Mouse (Mus musculus) intestine, embryonic 14.5 days (tissue): ENCODE data around the gene Ptprg. TPM values are rescaled to one million over a fixed set of nuclear protein-coding genes. Genes with fewer than 3 reads are reported as not detected.
"Not testable (repeated sequence)": the region's sequence is repeated elsewhere in the genome, so short reads cannot be mapped to it uniquely, and the experiment has no call there.

Source experiments
- ATAC-seq: fragments of 200-750 bp; cut with Nextera tagmentation; replicated peaks from 2 replicates; pipeline ENCODE4 v1.8.0; 2017; ENCODE audit warnings: low read depth, moderate number of reproducible peaks, moderate TSS enrichment, moderate library complexity; ENCODE audit not compliant: low FRiP score, low TSS enrichment
- DNase-seq: peaks from one replicate; pipeline ENCODE4 v3.0.0-alpha.2; 2018; ENCODE audit warnings: low spot score
- H3K27ac ChIP-seq: fragments of 300-500 bp; sonication (generic); 2 replicates; pipeline ENCODE4 v1.5.1; 2014; ENCODE audit warnings: low read depth, mild to moderate bottlenecking, control low read depth
- H3K27me3 ChIP-seq: fragments of 300-500 bp; sonication (generic); replicated peaks from 2 replicates; pipeline ENCODE4 v1.6.1; 2014; ENCODE audit warnings: low read length, control low read depth; ENCODE audit not compliant: control insufficient read depth, insufficient read depth
- H3K36me3 ChIP-seq: fragments of 300-500 bp; sonication (generic); 2 replicates; pipeline ENCODE4 v1.6.1; 2014; ENCODE audit warnings: low read length, control low read depth; ENCODE audit not compliant: control insufficient read depth, insufficient read depth
- H3K4me1 ChIP-seq: fragments of 300-500 bp; sonication (generic); replicated peaks from 2 replicates; pipeline ENCODE4 v1.6.1; 2014; ENCODE audit warnings: low read length, control low read depth, mixed read lengths; ENCODE audit not compliant: control insufficient read depth, insufficient read depth
- H3K4me2 ChIP-seq: fragments of 300-500 bp; sonication (generic); 2 replicates; pipeline ENCODE4 v1.6.1; 2014; ENCODE audit warnings: low read length
- H3K4me3 ChIP-seq: fragments of 300-500 bp; sonication (generic); 2 replicates; pipeline ENCODE4 v1.5.1; 2014; ENCODE audit warnings: low read depth, low read length, control low read depth, mixed read lengths
- H3K9ac ChIP-seq: fragments of 300-500 bp; sonication (generic); 2 replicates; pipeline ENCODE4 v1.6.1; 2014; ENCODE audit warnings: mild to moderate bottlenecking, low read length
- H3K9me3 ChIP-seq: fragments of 300-500 bp; sonication (generic); 2 replicates; pipeline ENCODE4 v1.6.1; 2016; ENCODE audit warnings: low read length, control low read depth; ENCODE audit not compliant: control insufficient read depth
- WGBS: fragments of 180-500 bp; shearing (Covaris S2); extraction: QIAGEN DNeasy Blood & Tissue Kit; methylation state at CpG from one replicate; pipeline ENCODE4 v1.1.7; 2014; 5-methylcytosine and 5-hydroxymethylcytosine counted together
- polyA plus RNA-seq: library from polyadenylated mRNA; unstranded; fragments of >200 nt; fragmentation: Nextera tagmentation; extraction: Ambion mirVana; gene quantifications from 2 replicates; pipeline ENCODE4 v1.2.1, GENCODE M21; 2014

The Ptprg gene
- polyA plus RNA-seq, 1 experiment from 2014 or later, result 25.1 TPM

- no peak for ATAC-seq
Measured at GRCm38 (mm10) chr14:11811142-11811761, 257.9 kb downstream of the Ptprg start.

GRCm38 (mm10) chr14:11812291-11812690, 259.0 kb downstream of the Ptprg start:
- Histone ChIP-seq H3K4me3 (no peak overlapping the region), H3K27ac (no peak overlapping the region), H3K4me2 (no peak overlapping the region), H3K9me3 (no peaks in the 10 kb centered on the region), H3K9ac (no peak overlapping the region), H3K36me3 (no peaks in the 10 kb centered on the region), H3K27me3 (no peaks in the 10 kb centered on the region), H3K4me1 (no peaks in the 10 kb centered on the region)
- ATAC-seq (no peak), DNase-seq (no peak)
- WGBS, result 90% methylated on average over 7 of the region's 7 CpGs

More at GRCm38 (mm10) chr14:11811142-11811761, 257.9 kb downstream of the Ptprg start:
- Histone ChIP-seq H3K27me3 (no peaks in the 10 kb centered on the region), H3K9me3 (no peaks in the 10 kb centered on the region), H3K27ac (no peak overlapping the region), H3K4me3 (no peak overlapping the region), H3K9ac (no peak overlapping the region), H3K4me2 (no peak overlapping the region), H3K36me3 (no peaks in the 10 kb centered on the region), H3K4me1 (no peaks in the 10 kb centered on the region)
- DNase-seq, result no peak
- 66% methylated on average over 7 of the region's 7 CpGs for WGBS

- not testable (repeated sequence) for H3K27me3 ChIP-seq, H3K27ac ChIP-seq, H3K4me1 ChIP-seq, DNase-seq, H3K9ac ChIP-seq, ATAC-seq, H3K36me3 ChIP-seq, H3K9me3 ChIP-seq, H3K4me2 ChIP-seq, H3K4me3 ChIP-seq
- WGBS, result 57% methylated on average over 4 of the region's 4 CpGs
Measured at GRCm38 (mm10) chr14:11814811-11815210, 261.5 kb downstream of the Ptprg start.

DNA sequence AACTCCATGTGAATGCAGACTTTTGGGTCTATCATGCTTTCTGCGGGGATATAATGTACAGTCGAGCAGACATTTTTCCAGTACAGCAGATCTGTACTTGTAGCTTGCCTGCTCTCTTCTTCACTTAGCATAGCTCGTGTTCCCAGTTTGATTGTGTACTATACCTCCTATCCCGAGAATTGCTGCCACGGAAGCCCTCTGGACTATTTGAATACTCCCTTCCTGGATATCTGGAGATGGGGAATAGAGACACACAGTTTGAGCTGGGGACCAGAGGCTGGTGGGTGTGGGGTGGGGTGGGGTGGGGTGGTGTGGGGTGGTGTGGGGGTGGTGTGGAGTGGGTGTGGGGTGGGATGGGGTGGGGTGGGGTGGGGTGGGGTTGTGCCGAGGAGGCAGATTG, 263.9 kb downstream of the Ptprg start:
- DNase-seq (no peak), ATAC-seq (no peak)
- WGBS, result 75% methylated on average over 6 of the region's 6 CpGs
- no peaks in the 10 kb centered on the region for H3K9me3 ChIP-seq
- H3K27me3 ChIP-seq, result no peaks in the 10 kb centered on the region
- H3K36me3 ChIP-seq, result no peaks in the 10 kb centered on the region
- H3K9ac ChIP-seq, result no peak overlapping the region
- H3K4me3 ChIP-seq, result no peak overlapping the region
- H3K4me1 ChIP-seq, result no peaks in the 10 kb centered on the region
- no peak overlapping the region for H3K27ac ChIP-seq
- no peak overlapping the region for H3K4me2 ChIP-seq

DNA sequence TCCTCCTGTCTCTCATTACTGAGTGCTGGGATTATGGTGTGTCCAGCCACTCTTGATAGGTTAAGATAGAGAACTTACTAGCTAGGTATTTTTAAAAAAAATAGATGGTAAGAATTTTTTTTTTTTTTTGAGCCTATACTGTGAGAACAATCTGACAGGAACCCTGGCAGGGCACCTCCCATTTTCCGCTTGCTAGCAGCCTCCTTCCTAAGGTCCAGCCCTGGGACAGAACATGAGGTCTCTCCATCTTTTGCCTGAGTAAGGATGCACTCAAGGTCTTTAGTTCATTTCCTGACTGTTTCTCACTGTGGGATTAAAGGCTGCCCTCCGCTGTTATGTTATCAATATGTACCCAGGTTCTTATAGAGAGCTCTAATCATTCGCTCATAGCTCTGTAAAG, 264.7 kb downstream of the Ptprg start:
- no peaks in the 10 kb centered on the region for H3K36me3 ChIP-seq
- H3K27me3 ChIP-seq, result no peaks in the 10 kb centered on the region
- H3K9ac ChIP-seq, result no peak overlapping the region
- H3K4me3 ChIP-seq, result no peak overlapping the region
- no peaks in the 10 kb centered on the region for H3K4me1 ChIP-seq
- H3K27ac ChIP-seq, result no peak overlapping the region
- ATAC-seq, result no peak
- 84% methylated on average over 3 of the region's 3 CpGs for WGBS
- no peak overlapping the region for H3K4me2 ChIP-seq
- DNase-seq, result no peak
- H3K9me3 ChIP-seq, result no peaks in the 10 kb centered on the region

DNA sequence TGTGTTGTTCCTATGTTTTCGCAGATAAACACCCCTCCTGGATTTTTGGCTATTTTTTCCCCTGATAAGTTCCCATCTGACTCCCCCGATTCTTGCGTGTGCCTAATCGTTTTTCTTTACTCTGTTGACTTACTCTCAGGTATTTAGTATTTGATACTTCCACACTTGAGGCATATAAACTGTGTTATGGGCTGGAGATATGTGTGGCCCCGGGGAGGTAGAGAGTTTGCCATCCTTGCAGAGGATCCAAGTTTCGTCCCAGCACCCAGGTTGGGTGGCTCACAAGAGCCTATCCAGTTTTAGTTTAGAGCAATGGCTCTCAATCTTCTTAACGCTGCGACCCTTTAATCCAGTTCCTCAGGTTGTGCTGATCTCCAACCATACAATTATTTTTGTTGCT, 265.4 kb downstream of the Ptprg start:
- H3K9me3 ChIP-seq, result no peaks in the 10 kb centered on the region
- DNase-seq (no peak), ATAC-seq (no peak)
- H3K36me3 ChIP-seq, result no peaks in the 10 kb centered on the region
- no peak overlapping the region for H3K4me3 ChIP-seq
- no peak overlapping the region for H3K4me2 ChIP-seq
- no peaks in the 10 kb centered on the region for H3K4me1 ChIP-seq
- H3K27ac ChIP-seq, result no peak overlapping the region
- 89% methylated on average over 8 of the region's 8 CpGs for WGBS
- H3K9ac ChIP-seq, result no peak overlapping the region
- H3K27me3 ChIP-seq, result no peaks in the 10 kb centered on the region

DNA sequence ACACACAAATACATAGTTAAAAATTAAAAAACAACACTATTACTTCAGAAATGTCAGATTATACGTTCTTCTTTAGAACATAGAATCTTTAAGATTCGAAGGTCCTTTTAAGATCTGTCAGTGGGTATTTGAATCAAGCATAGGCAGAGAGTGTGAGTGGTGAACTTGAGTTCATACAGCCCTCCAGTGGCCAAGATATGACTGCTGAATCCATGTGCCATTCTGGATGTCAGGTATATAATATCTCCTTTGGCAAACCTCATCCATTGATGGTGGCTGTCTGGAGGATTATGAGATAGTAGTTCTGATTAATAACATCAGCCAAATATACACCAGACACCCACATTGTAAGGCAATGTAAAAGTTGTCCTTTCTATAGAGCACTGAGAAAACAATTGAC, 266.0 kb downstream of the Ptprg start:
- Histone ChIP-seq H3K4me2 (no peak overlapping the region), H3K4me3 (no peak overlapping the region), H3K36me3 (no peaks in the 10 kb centered on the region), H3K27ac (no peak overlapping the region), H3K9me3 (no peaks in the 10 kb centered on the region), H3K27me3 (no peaks in the 10 kb centered on the region), H3K4me1 (no peaks in the 10 kb centered on the region), H3K9ac (no peak overlapping the region)
- 86% methylated on average over 2 of the region's 2 CpGs for WGBS
- DNase-seq (no peak), ATAC-seq (no peak)

DNA sequence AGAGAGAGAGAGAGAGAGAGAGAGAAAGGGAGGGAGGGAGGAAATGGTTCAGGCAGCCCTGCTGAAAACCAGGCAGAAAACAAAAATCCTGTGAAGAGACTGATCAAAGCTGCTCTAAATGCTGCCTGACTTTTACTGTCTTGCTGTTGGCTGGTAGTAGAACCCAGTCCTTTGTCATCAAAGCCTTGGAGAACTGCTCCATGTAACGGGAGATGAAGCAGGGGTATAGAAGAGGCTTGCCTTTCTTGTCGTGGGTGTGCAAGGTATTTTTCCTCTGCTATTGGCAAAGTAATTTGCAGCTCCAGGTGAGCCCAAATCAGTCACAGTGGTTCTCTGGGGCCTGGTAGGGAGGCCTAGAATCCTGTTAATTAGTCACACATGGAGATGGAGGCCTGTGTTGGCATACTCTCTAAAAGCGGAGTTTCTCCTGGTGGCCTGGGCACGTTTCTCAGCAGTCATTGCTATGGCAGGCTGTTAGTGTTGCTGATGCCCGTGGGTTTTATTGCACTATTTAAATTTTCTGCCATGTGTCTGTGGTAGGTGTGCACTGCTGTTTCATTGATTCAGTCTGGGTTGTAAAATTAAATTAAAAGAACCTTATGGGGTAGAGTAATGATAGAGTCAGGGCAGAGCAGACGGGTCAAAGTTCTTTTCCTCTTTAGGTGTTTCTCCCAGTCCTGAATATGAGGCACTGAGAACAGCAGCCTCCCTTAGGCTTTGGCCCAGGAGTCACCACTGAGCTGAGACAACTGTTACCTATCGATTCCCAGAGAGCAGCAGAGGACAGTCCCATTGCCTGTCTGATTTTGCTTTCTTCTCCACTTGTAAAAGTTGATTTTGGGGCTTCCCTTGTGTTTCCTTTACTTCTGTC, 269.7 kb downstream of the Ptprg start:
- H3K4me3 ChIP-seq, result no peak overlapping the region
- no peak overlapping the region for H3K27ac ChIP-seq
- H3K9me3 ChIP-seq, result no peaks in the 10 kb centered on the region
- no peak overlapping the region for H3K9ac ChIP-seq
- 51% methylated on average over 7 of the region's 7 CpGs for WGBS
- H3K4me2 ChIP-seq, result no peak overlapping the region
- no peaks in the 10 kb centered on the region for H3K36me3 ChIP-seq
- H3K27me3 ChIP-seq, result no peaks in the 10 kb centered on the region
- H3K4me1 ChIP-seq, result no peaks in the 10 kb centered on the region
- ATAC-seq, result no peak
- no peak for DNase-seq

GRCm38 (mm10) chr14:11823701-11824095, 270.4 kb downstream of the Ptprg start:
- Histone ChIP-seq H3K27me3 (no peaks in the 10 kb centered on the region), H3K9ac (no peak overlapping the region), H3K9me3 (no peaks in the 10 kb centered on the region), H3K36me3 (no peaks in the 10 kb centered on the region), H3K4me1 (no peaks in the 10 kb centered on the region), H3K4me2 (no peak overlapping the region), H3K27ac (no peak overlapping the region), H3K4me3 (no peak overlapping the region)
- 79% methylated on average over 6 of the region's 6 CpGs for WGBS
- DNase-seq, result no peak
- ATAC-seq, result no peak
